Mouse (Mus musculus): ENCODE measurements at regions not wholly inside any gene's neighbourhood (a gene's known extent, or its start where the extent isn't known, plus 50 kb on each side); places are given as distances from the start of the nearest gene placed in this dataset.
A peak's percentile ranks its signal among the peaks of the same experiment; 100 is the strongest.

DNA sequence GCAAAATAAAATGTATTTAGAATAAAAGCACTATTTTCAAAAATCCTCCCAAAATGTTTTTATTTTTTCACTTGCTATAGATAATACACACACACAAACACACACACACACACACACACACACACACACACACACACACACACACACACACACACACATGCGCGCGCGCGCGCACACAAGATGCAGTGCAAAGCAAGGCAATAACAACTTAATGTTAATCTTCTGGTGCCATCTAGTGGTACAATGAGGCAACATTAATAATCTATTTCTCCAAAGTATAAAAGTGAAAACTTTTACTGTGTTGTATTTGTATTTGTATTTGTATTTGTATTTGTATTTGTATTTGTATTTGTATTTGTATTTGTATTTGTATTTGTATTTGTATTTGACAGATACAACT, 136.2 kb upstream of the Arrdc3 start:
- ATAC-seq (replicated peaks in 1 of 2; ENCODE audit: insufficient read depth in 1 of 2, low FRiP score in 2 of 2, low TSS enrichment in 1 of 2, low read depth in 1 of 2, poor library complexity in 2 of 2, severe bottlenecking in 2 of 2): peak; percentile 75 to 81; a peak in 3 of 4 replicates

All from hematopoietic stem cell, adult 5-6 weeks (primary cell).